Mouse (Mus musculus) lung, adult 2 months (tissue): ENCODE data around the gene Inka2.

Source experiments
- CTCF ChIP-seq: fragments of 200-500 bp; IDR thresholded peaks from 2 replicates; pipeline ENCODE4 v1.5.1; 2011; ENCODE audit warnings: mild to moderate bottlenecking, low read length, control low read depth; ENCODE audit not compliant: insufficient read depth
- POLR2A ChIP-seq: fragments of 200-500 bp; IDR thresholded peaks from 2 replicates; pipeline ENCODE4 v1.6.1; 2011; ENCODE audit warnings: low read depth, mild to moderate bottlenecking, control low read depth, low read length, borderline replicate concordance; ENCODE audit errors: extremely low read depth

DNA sequence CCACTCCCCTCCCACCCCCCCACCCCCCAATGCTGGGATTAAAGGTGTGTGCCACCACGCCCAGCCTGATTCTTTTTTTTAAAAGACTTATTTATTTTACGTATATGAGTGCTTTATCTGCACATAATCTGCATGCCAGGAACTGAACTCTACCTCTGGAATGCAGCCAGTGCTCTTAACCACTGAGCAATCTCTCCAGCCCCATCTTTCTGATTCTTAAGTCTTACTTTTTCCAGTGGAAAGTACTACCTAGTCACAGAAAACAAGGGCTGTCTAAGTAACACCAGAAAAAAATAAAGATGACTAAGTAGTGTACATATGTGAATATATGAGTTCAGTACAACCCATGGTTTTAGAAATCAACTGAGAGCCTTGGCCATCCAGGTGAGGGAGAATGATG lies 42.1 kb downstream of the Inka2 start:
- no peak for TF ChIP-seq POLR2A
- TF ChIP-seq CTCF: no peak
